In genomic region chr17:48410299-48410785, GRCm38 (mm10) we compare ENCODE assay signal across 7 mouse cellular contexts. TPM values are rescaled to one million over a fixed set of nuclear protein-coding genes. Genes with fewer than 3 reads are reported as not detected.
DNase-seq lines count a peak whose midpoint lies in the region; ATAC-seq and TF ChIP-seq lines count a peak whose summit lies in the region.

No protein-coding gene starts in this region.

- peak overlapping the region; percentile 90 for H3K27ac ChIP-seq in embryonic fibroblast, embryonic 13.5 days (ENCODE audit: insufficient read depth, low read length)
- H3K27ac ChIP-seq in limb, embryonic 10.5 days: peak overlapping the region; percentile 99
- peak overlapping the region; percentile 97 for H3K27ac ChIP-seq in neural tube, embryonic 13.5 days (replicated peaks)

- under 1% methylated on average over 13 of the region's 13 CpGs for WGBS in limb, embryonic 10.5 days
- under 1% methylated on average over 13 of the region's 13 CpGs for WGBS in neural tube, embryonic 13.5 days

- ATAC-seq in CD4-positive, CD25-positive, alpha-beta regulatory T cell, adult 4 months: peak; percentile 8
- ATAC-seq in neural tube, embryonic 13.5 days (ENCODE audit: low read depth): peak; percentile 23

- H3K36me3 ChIP-seq in limb, embryonic 10.5 days: peaks cover 44% of the 10 kb centered on the region
- H3K36me3 ChIP-seq in neural tube, embryonic 13.5 days: peaks cover 15% of the 10 kb centered on the region

- peak overlapping the region; percentile 65 for H3K4me3 ChIP-seq in embryonic fibroblast, embryonic 13.5 days (ENCODE audit: insufficient read depth, low read length)
- peak overlapping the region; percentile 89 for H3K4me3 ChIP-seq in limb, embryonic 10.5 days
- peak overlapping the region; percentile 87 for H3K4me3 ChIP-seq in neural tube, embryonic 13.5 days

- H3K4me1 ChIP-seq in embryonic fibroblast, embryonic 13.5 days (ENCODE audit: control insufficient read depth, insufficient read depth, low read length): peaks cover 6% of the 10 kb centered on the region
- H3K4me1 ChIP-seq in limb, embryonic 10.5 days: peaks cover 22% of the 10 kb centered on the region
- peaks cover 35% of the 10 kb centered on the region for H3K4me1 ChIP-seq in neural tube, embryonic 13.5 days (replicated peaks)

- peak overlapping the region; percentile 84 for H3K9ac ChIP-seq in neural tube, embryonic 13.5 days

- H3K9me3 ChIP-seq in limb, embryonic 10.5 days (replicated peaks): no peaks in the 10 kb centered on the region
- H3K9me3 ChIP-seq in neural tube, embryonic 13.5 days: no peaks in the 10 kb centered on the region

- no peak for TF ChIP-seq CTCF in embryonic fibroblast, embryonic 13.5 days (IDR thresholded peaks at IDR 0.05; ENCODE audit: borderline replicate concordance, insufficient read depth, low read length)

- TF ChIP-seq POLR2A in embryonic fibroblast, embryonic 13.5 days (IDR thresholded peaks at IDR 0.05; ENCODE audit: low read depth, low read length): peak; percentile 39

- H3K4me2 ChIP-seq in neural tube, embryonic 13.5 days: peak overlapping the region; percentile 72

- H3K27me3 ChIP-seq in limb, embryonic 10.5 days (ENCODE audit: low read depth, poor library complexity, severe bottlenecking): no peaks in the 10 kb centered on the region
- H3K27me3 ChIP-seq in neural tube, embryonic 13.5 days: no peaks in the 10 kb centered on the region

- peak; percentile 75 for DNase-seq in 3T3-L1 (ENCODE audit: low read depth, low spot score)
- no peak for DNase-seq in limb, embryonic 10.5 days (ENCODE audit: low spot score)
- DNase-seq in thymus, postnatal 0 days (ENCODE audit: low spot score): no peak
- no peak for DNase-seq in right cerebral cortex, adult 18-20 months

RNA-seq across cellular contexts. Expression of gene Oard1, which starts 0.5 kb away (rescaled TPM):
- polyA plus RNA-seq in CD4-positive, CD25-positive, alpha-beta regulatory T cell, adult 4 months (2017; shearing (Covaris generic)): 10 to 100 TPM; 81.7 to 98.8 TPM
- polyA plus RNA-seq in embryonic fibroblast, embryonic 13.5 days (2011; ENCODE audit: insufficient read length, low read depth, missing spikeins): 17.1 and 18.9 TPM in 2 replicates
- polyA plus RNA-seq in limb, embryonic 10.5 days (2016; fragmentation: Nextera tagmentation; extraction: Ambion mirVana): 75.0 and 80.3 TPM in 2 replicates
- polyA plus RNA-seq in neural tube, embryonic 13.5 days (2015; fragmentation: Nextera tagmentation; extraction: Ambion mirVana): 46.2 and 47.2 TPM in 2 replicates
- polyA plus RNA-seq in thymus, postnatal 0 days (2015; fragmentation: Nextera tagmentation; extraction: Ambion mirVana): 71.0 and 73.3 TPM in 2 replicates

RNA-seq across cellular contexts. Expression of gene Nfya, which starts 0.6 kb away (rescaled TPM):
- polyA plus RNA-seq in CD4-positive, CD25-positive, alpha-beta regulatory T cell, adult 4 months (2017; shearing (Covaris generic)): 10 to 100 TPM; 11.3 to 13.3 TPM
- 31.9 and 41.5 TPM in 2 replicates for polyA plus RNA-seq in embryonic fibroblast, embryonic 13.5 days (2011; ENCODE audit: insufficient read length, low read depth, missing spikeins)
- polyA plus RNA-seq in limb, embryonic 10.5 days (2016; fragmentation: Nextera tagmentation; extraction: Ambion mirVana): 21.9 and 26.4 TPM in 2 replicates
- 12.1 and 15.9 TPM in 2 replicates for polyA plus RNA-seq in neural tube, embryonic 13.5 days (2015; fragmentation: Nextera tagmentation; extraction: Ambion mirVana)
- polyA plus RNA-seq in thymus, postnatal 0 days (2015; fragmentation: Nextera tagmentation; extraction: Ambion mirVana): 13.3 and 15.2 TPM in 2 replicates

RNA-seq across cellular contexts. Expression of gene Apobec2, which starts 22.4 kb away (rescaled TPM):
- polyA plus RNA-seq in CD4-positive, CD25-positive, alpha-beta regulatory T cell, adult 4 months (2017; shearing (Covaris generic)): 1 to 10 TPM; 1.2 to 1.8 TPM
- not detected in 2 replicates for polyA plus RNA-seq in embryonic fibroblast, embryonic 13.5 days (2011; ENCODE audit: insufficient read length, low read depth, missing spikeins)
- 0.92 and 1.2 TPM in 2 replicates for polyA plus RNA-seq in limb, embryonic 10.5 days (2016; fragmentation: Nextera tagmentation; extraction: Ambion mirVana)
- polyA plus RNA-seq in neural tube, embryonic 13.5 days (2015; fragmentation: Nextera tagmentation; extraction: Ambion mirVana): 0.80 and 2.4 TPM in 2 replicates
- 0.86 and 1.6 TPM in 2 replicates for polyA plus RNA-seq in thymus, postnatal 0 days (2015; fragmentation: Nextera tagmentation; extraction: Ambion mirVana)

RNA-seq across cellular contexts. Expression of gene Tspo2, which starts 41.0 kb away (rescaled TPM):
- polyA plus RNA-seq in CD4-positive, CD25-positive, alpha-beta regulatory T cell, adult 4 months (2017; shearing (Covaris generic)): not detected
- not detected in 2 replicates for polyA plus RNA-seq in embryonic fibroblast, embryonic 13.5 days (2011; ENCODE audit: insufficient read length, low read depth, missing spikeins)
- not detected in 2 replicates for polyA plus RNA-seq in limb, embryonic 10.5 days (2016; fragmentation: Nextera tagmentation; extraction: Ambion mirVana)
- 0.47 and 1.3 TPM in 2 replicates for polyA plus RNA-seq in neural tube, embryonic 13.5 days (2015; fragmentation: Nextera tagmentation; extraction: Ambion mirVana)
- polyA plus RNA-seq in thymus, postnatal 0 days (2015; fragmentation: Nextera tagmentation; extraction: Ambion mirVana): 0.17 TPM in 1 of 2 replicates, not detected in the other

RNA-seq across cellular contexts. Expression of gene Unc5cl, which starts 44.4 kb away (rescaled TPM):
- 10 to 100 TPM; 23.7 to 26.3 TPM for polyA plus RNA-seq in CD4-positive, CD25-positive, alpha-beta regulatory T cell, adult 4 months (2017; shearing (Covaris generic))
- not detected in 2 replicates for polyA plus RNA-seq in embryonic fibroblast, embryonic 13.5 days (2011; ENCODE audit: insufficient read length, low read depth, missing spikeins)
- polyA plus RNA-seq in limb, embryonic 10.5 days (2016; fragmentation: Nextera tagmentation; extraction: Ambion mirVana): 0.06 and 0.13 TPM in 2 replicates
- 0.17 and 0.18 TPM in 2 replicates for polyA plus RNA-seq in neural tube, embryonic 13.5 days (2015; fragmentation: Nextera tagmentation; extraction: Ambion mirVana)
- 17.2 and 21.6 TPM in 2 replicates for polyA plus RNA-seq in thymus, postnatal 0 days (2015; fragmentation: Nextera tagmentation; extraction: Ambion mirVana)
